Mouse (Mus musculus) megakaryocyte, embryonic 14.5 days (primary cell): ENCODE measurements around the gene Galnt2.

Experiments used
- FLI1 ChIP-seq: IDR thresholded peaks from 2 replicates; pipeline ENCODE4 v1.6.1; 2012; ENCODE audit warnings: low read length, inconsistent platforms, mixed read lengths
- GATA1 ChIP-seq: IDR thresholded peaks from 3 replicates; pipeline ENCODE4 v1.6.1; 2012; ENCODE audit warnings: mixed read lengths, low read length, inconsistent platforms, borderline replicate concordance

- TF ChIP-seq FLI1 (no peak), GATA1 (no peak)
These were observed 112.0 kb downstream of the Galnt2 start for GRCm38 (mm10) chr8:124343151-124343550.
